Mouse (Mus musculus) bone marrow, adult 2 months (tissue): ENCODE results near the gene Znhit6.

Experiments
- CTCF ChIP-seq: fragments of 200-500 bp; IDR thresholded peaks from 2 replicates; pipeline ENCODE4 v1.5.1; 2011; ENCODE audit warnings: low read length, control low read depth; ENCODE audit not compliant: control insufficient read depth, insufficient read depth
- POLR2A ChIP-seq: fragments of 200-500 bp; IDR thresholded peaks from 2 replicates; pipeline ENCODE4 v1.6.1; 2011; ENCODE audit warnings: low read depth, mild to moderate bottlenecking, control low read depth, low read length, borderline replicate concordance; ENCODE audit not compliant: control insufficient read depth

- TF ChIP-seq POLR2A: no peak
- TF ChIP-seq CTCF: no peak
Observed at GRCm38 (mm10) chr3:145583522-145584200, 7.7 kb downstream of the Znhit6 start.
